Mouse (Mus musculus) intestine, embryonic 15.5 days (tissue): ENCODE data around the gene Sva. TPM values are rescaled to one million over a fixed set of nuclear protein-coding genes. Genes with fewer than 3 reads are reported as not detected.

Experiments used
- ATAC-seq: fragments of 200-750 bp; cut with Nextera tagmentation; 2 replicates; pipeline ENCODE4 v1.8.0; 2017; ENCODE audit warnings: moderate TSS enrichment, moderate library complexity
- H3K27ac ChIP-seq: fragments of 300-500 bp; sonication (generic); 2 replicates; pipeline ENCODE4 v1.5.1; 2015; ENCODE audit warnings: mild to moderate bottlenecking, inconsistent platforms
- H3K27me3 ChIP-seq: fragments of 300-500 bp; sonication (generic); replicated peaks from 2 replicates; pipeline ENCODE4 v1.6.1; 2015; ENCODE audit warnings: inconsistent platforms
- H3K36me3 ChIP-seq: fragments of 300-500 bp; sonication (generic); 2 replicates; pipeline ENCODE4 v1.6.1; 2015; ENCODE audit warnings: inconsistent platforms
- H3K4me1 ChIP-seq: fragments of 300-500 bp; sonication (generic); replicated peaks from 2 replicates; pipeline ENCODE4 v1.6.1; 2015; ENCODE audit warnings: inconsistent platforms
- H3K4me2 ChIP-seq: fragments of 300-500 bp; sonication (generic); replicated peaks from 2 replicates; pipeline ENCODE4 v1.6.1; 2015; ENCODE audit warnings: mild to moderate bottlenecking, inconsistent platforms
- H3K4me3 ChIP-seq: fragments of 300-500 bp; sonication (generic); replicated peaks from 2 replicates; pipeline ENCODE4 v1.5.1; 2015; ENCODE audit warnings: inconsistent platforms
- H3K9ac ChIP-seq: fragments of 300-500 bp; sonication (generic); 2 replicates; pipeline ENCODE4 v1.6.1; 2015; ENCODE audit warnings: inconsistent platforms
- H3K9me3 ChIP-seq: fragments of 300-500 bp; sonication (generic); 2 replicates; pipeline ENCODE4 v1.6.1; 2016; ENCODE audit warnings: inconsistent platforms
- polyA plus RNA-seq: library from polyadenylated mRNA; unstranded; fragments of >200 nt; fragmentation: Nextera tagmentation; extraction: Ambion mirVana; gene quantifications from 2 replicates; pipeline ENCODE4 v1.2.1, GENCODE M21; 2015

Sva gene
- not detected in 2 replicates for polyA plus RNA-seq

- no peak within 1 kb of the TSS for H3K4me3 ChIP-seq
- no peak within 1 kb of the TSS for H3K27ac ChIP-seq
- no peaks in the 10 kb centered on the region for H3K9me3 ChIP-seq
- H3K9ac ChIP-seq, result no peak within 1 kb of the TSS
- ATAC-seq, result no peak
- H3K4me2 ChIP-seq, result no peak within 1 kb of the TSS
- no peaks in the 10 kb centered on the region for H3K4me1 ChIP-seq
- H3K36me3 ChIP-seq, result no peaks in the 10 kb centered on the region
- no peaks in the 10 kb centered on the region for H3K27me3 ChIP-seq
These were observed at the start of gene Sva for GRCm38 (mm10) chr6:42038094-42038493. Gene Sva (plus strand): TSS chr6:42038394.

Other genes starting within 250 kb of the Sva start
- not detected in 2 replicates for gene Pip, start 190.9 kb upstream of the Sva start, polyA plus RNA-seq
- not detected in 2 replicates for gene Sval2, start 185.4 kb upstream of the Sva start, polyA plus RNA-seq
- gene Sval1, start 86.8 kb upstream of the Sva start, polyA plus RNA-seq, result 1.9 and 6.4 TPM in 2 replicates
- gene Sval3, start 70.3 kb upstream of the Sva start, polyA plus RNA-seq, result not detected in 2 replicates
- gene Tas2r139, start 102.5 kb downstream of the Sva start, polyA plus RNA-seq, result not detected in 2 replicates
- not detected in 2 replicates for gene Tas2r144, start 176.9 kb downstream of the Sva start, polyA plus RNA-seq
- gene Gstk1, start 207.5 kb downstream of the Sva start, polyA plus RNA-seq, result 24.0 and 26.5 TPM in 2 replicates
- gene Tmem139, start 223.6 kb downstream of the Sva start, polyA plus RNA-seq, result 9.9 and 11.8 TPM in 2 replicates
- 42.2 and 44.9 TPM in 2 replicates for gene Casp2, start 226.6 kb downstream of the Sva start, polyA plus RNA-seq
- gene Clcn1, start 248.3 kb downstream of the Sva start, polyA plus RNA-seq, result 0.13 and 0.20 TPM in 2 replicates